ENCODE assay signal across 9 mouse cellular contexts in genomic region chr11:70413961-70414360, GRCm38 (mm10). TPM values are rescaled to one million over a fixed set of nuclear protein-coding genes. Genes with fewer than 3 reads are reported as not detected.
A peak's percentile ranks its signal among the peaks of the same experiment; 100 is the strongest.
DNase-seq lines count a peak whose midpoint lies in the region; ATAC-seq and TF ChIP-seq lines count a peak whose summit lies in the region.
"Had no signal": no experiment of that assay in that cellular context is flagged by ENCODE, and none has a peak within 500 bp of the region (broad histone marks: within the 10 kb centered on the region; RNA-seq: fewer than 3 reads in every experiment).

No protein-coding gene starts in this region.

- H3K4me3 ChIP-seq in neural tube, embryonic 15.5 days (replicated peaks) = no peak overlapping the region
- H3K4me3 ChIP-seq in kidney, postnatal 0 days (replicated peaks; ENCODE audit: low read depth, low read length) = no peak overlapping the region
- no peak overlapping the region for H3K4me3 ChIP-seq in liver, embryonic 13.5 days (replicated peaks)

- 12% methylated on average over 3 of the region's 3 CpGs for WGBS in neural tube, embryonic 15.5 days
- WGBS in kidney, postnatal 0 days = 3% methylated on average over 3 of the region's 3 CpGs
- 7% methylated on average over 3 of the region's 3 CpGs for whole genome bisulfite sequencing in liver, embryonic 13.5 days (ENCODE audit: insufficient replicate concordance)

- H3K4me1 ChIP-seq in neural tube, embryonic 15.5 days = peaks cover 9% of the 10 kb centered on the region
- peaks cover 1% of the 10 kb centered on the region for H3K4me1 ChIP-seq in kidney, postnatal 0 days (replicated peaks; ENCODE audit: insufficient read depth, low read length)
- H3K4me1 ChIP-seq in liver, embryonic 13.5 days (replicated peaks) = peaks cover 17% of the 10 kb centered on the region

- DNase-seq in neural tube, embryonic 10.5 days (ENCODE audit: extremely low spot score, low spot score) = peak; percentile 85
- DNase-seq in adrenal gland, adult 18-20 months (ENCODE audit: low spot score in 2 of 2) = peak; percentile 73
- DNase-seq in embryo, embryonic 11 days = peak; percentile 77
- peak; percentile 86 for DNase-seq in kidney, postnatal 0 days (ENCODE audit: low spot score)
- DNase-seq in liver, embryonic 13.5 days = peak; percentile 69
- DNase-seq in right cerebral cortex, postnatal 10 days (ENCODE audit: low spot score in 2 of 2) = peak; percentile 69 to 82

- no peaks in the 10 kb centered on the region for H3K27me3 ChIP-seq in neural tube, embryonic 15.5 days (replicated peaks)
- no peaks in the 10 kb centered on the region for H3K27me3 ChIP-seq in kidney, postnatal 0 days (ENCODE audit: insufficient read depth, low read length)
- no peaks in the 10 kb centered on the region for H3K27me3 ChIP-seq in liver, embryonic 13.5 days

- no peaks in the 10 kb centered on the region for H3K36me3 ChIP-seq in neural tube, embryonic 15.5 days
- no peaks in the 10 kb centered on the region for H3K36me3 ChIP-seq in kidney, postnatal 0 days (ENCODE audit: insufficient read depth, low read length)
- H3K36me3 ChIP-seq in liver, embryonic 13.5 days = no peaks in the 10 kb centered on the region

- no peak for ATAC-seq in neural tube, embryonic 15.5 days (ENCODE audit: low FRiP score)
- no peak for ATAC-seq in kidney, postnatal 0 days (replicated peaks; ENCODE audit: low FRiP score, low read depth)
- ATAC-seq in liver, embryonic 13.5 days (ENCODE audit: low read depth) = no peak
- no peak for ATAC-seq in megakaryocyte-erythroid progenitor cell, adult 5-6 weeks (replicated peaks; ENCODE audit: low FRiP score, low TSS enrichment, poor library complexity, severe bottlenecking)

- no peak overlapping the region for H3K4me2 ChIP-seq in neural tube, embryonic 15.5 days
- no peak overlapping the region for H3K4me2 ChIP-seq in kidney, postnatal 0 days (ENCODE audit: low read length)
- H3K4me2 ChIP-seq in liver, embryonic 13.5 days = no peak overlapping the region

- H3K9me3 ChIP-seq in neural tube, embryonic 15.5 days (replicated peaks) = no peaks in the 10 kb centered on the region
- H3K9me3 ChIP-seq in kidney, postnatal 0 days (replicated peaks; ENCODE audit: low read length) = no peaks in the 10 kb centered on the region
- no peaks in the 10 kb centered on the region for H3K9me3 ChIP-seq in liver, embryonic 13.5 days (replicated peaks)

- H3K9ac ChIP-seq in neural tube, embryonic 15.5 days (replicated peaks) = no peak overlapping the region
- H3K9ac ChIP-seq in kidney, postnatal 0 days (ENCODE audit: low read depth, low read length) = no peak overlapping the region
- no peak overlapping the region for H3K9ac ChIP-seq in liver, embryonic 13.5 days

- no peak overlapping the region for H3K27ac ChIP-seq in neural tube, embryonic 15.5 days (replicated peaks)
- no peak overlapping the region for H3K27ac ChIP-seq in kidney, postnatal 0 days
- no peak overlapping the region for H3K27ac ChIP-seq in liver, embryonic 13.5 days

- TF ChIP-seq CTCF in kidney, postnatal 0 days (IDR thresholded peaks at IDR 0.05; ENCODE audit: low read depth) = peak; percentile 98

RNA-seq across cellular contexts. Expression of gene Pelp1, which starts 4.1 kb away (rescaled TPM):
- polyA plus RNA-seq in neural tube, embryonic 15.5 days (2015; fragmentation: Nextera tagmentation; extraction: Ambion mirVana) = 29.7 and 33.0 TPM in 2 replicates
- total RNA-seq in adrenal gland, adult 18-20 months (2021) = 10 to 100 TPM; 17.3 to 21.3 TPM
- 18.8 and 20.2 TPM in 2 replicates for polyA plus RNA-seq in kidney, postnatal 0 days (2015; fragmentation: Nextera tagmentation; extraction: Ambion mirVana)
- 19.0 and 21.0 TPM in 2 replicates for polyA plus RNA-seq in liver, embryonic 13.5 days (2015; fragmentation: Nextera tagmentation; extraction: Ambion mirVana)
- total RNA-seq in megakaryocyte-erythroid progenitor cell, adult 5-6 weeks (2014; fragmentation: Nextera tagmentation) = 44.4 and 55.9 TPM in 2 replicates
- 10.0 and 12.9 TPM in 2 replicates for total RNA-seq in megakaryocyte-erythroid progenitor cell, adult 5-6 weeks (2017)

RNA-seq across cellular contexts. Expression of gene Arrb2, which starts 18.5 kb away (rescaled TPM):
- polyA plus RNA-seq in neural tube, embryonic 15.5 days (2015; fragmentation: Nextera tagmentation; extraction: Ambion mirVana) = 53.6 and 59.7 TPM in 2 replicates
- total RNA-seq in adrenal gland, adult 18-20 months (2021) = 10 to 100 TPM; 21.4 to 25.4 TPM
- polyA plus RNA-seq in kidney, postnatal 0 days (2015; fragmentation: Nextera tagmentation; extraction: Ambion mirVana) = 12.0 and 13.5 TPM in 2 replicates
- polyA plus RNA-seq in liver, embryonic 13.5 days (2015; fragmentation: Nextera tagmentation; extraction: Ambion mirVana) = 13.0 and 14.9 TPM in 2 replicates
- total RNA-seq in megakaryocyte-erythroid progenitor cell, adult 5-6 weeks (2014; fragmentation: Nextera tagmentation) = 41.8 and 43.2 TPM in 2 replicates
- total RNA-seq in megakaryocyte-erythroid progenitor cell, adult 5-6 weeks (2017) = 21.7 and 32.6 TPM in 2 replicates

RNA-seq across cellular contexts. Expression of gene Med11, which starts 37.8 kb away (rescaled TPM):
- polyA plus RNA-seq in neural tube, embryonic 15.5 days (2015; fragmentation: Nextera tagmentation; extraction: Ambion mirVana) = 44.4 and 45.0 TPM in 2 replicates
- 10 to 100 TPM; 17.0 to 18.0 TPM for total RNA-seq in adrenal gland, adult 18-20 months (2021)
- 33.5 and 38.3 TPM in 2 replicates for polyA plus RNA-seq in kidney, postnatal 0 days (2015; fragmentation: Nextera tagmentation; extraction: Ambion mirVana)
- polyA plus RNA-seq in liver, embryonic 13.5 days (2015; fragmentation: Nextera tagmentation; extraction: Ambion mirVana) = 17.2 and 19.1 TPM in 2 replicates
- total RNA-seq in megakaryocyte-erythroid progenitor cell, adult 5-6 weeks (2014; fragmentation: Nextera tagmentation) = 25.5 and 34.8 TPM in 2 replicates
- total RNA-seq in megakaryocyte-erythroid progenitor cell, adult 5-6 weeks (2017) = 38.6 and 46.5 TPM in 2 replicates

RNA-seq across cellular contexts. Expression of gene Zmynd15, which starts 45.3 kb away (rescaled TPM):
- polyA plus RNA-seq in neural tube, embryonic 15.5 days (2015; fragmentation: Nextera tagmentation; extraction: Ambion mirVana) = 0.60 and 1.0 TPM in 2 replicates
- 1 to 10 TPM; 2.8 to 2.9 TPM for total RNA-seq in adrenal gland, adult 18-20 months (2021)
- 0.82 and 1.5 TPM in 2 replicates for polyA plus RNA-seq in kidney, postnatal 0 days (2015; fragmentation: Nextera tagmentation; extraction: Ambion mirVana)
- polyA plus RNA-seq in liver, embryonic 13.5 days (2015; fragmentation: Nextera tagmentation; extraction: Ambion mirVana) = 0.07 and 0.17 TPM in 2 replicates
- 0.30 and 0.94 TPM in 2 replicates for total RNA-seq in megakaryocyte-erythroid progenitor cell, adult 5-6 weeks (2014; fragmentation: Nextera tagmentation)
- total RNA-seq in megakaryocyte-erythroid progenitor cell, adult 5-6 weeks (2017) = not detected in 2 replicates

RNA-seq across cellular contexts. Expression of gene Cxcl16, which starts 45.8 kb away (rescaled TPM):
- polyA plus RNA-seq in neural tube, embryonic 15.5 days (2015; fragmentation: Nextera tagmentation; extraction: Ambion mirVana) = 7.4 and 8.5 TPM in 2 replicates
- total RNA-seq in adrenal gland, adult 18-20 months (2021) = 10 to 100 TPM; 11.3 to 18.3 TPM
- polyA plus RNA-seq in kidney, postnatal 0 days (2015; fragmentation: Nextera tagmentation; extraction: Ambion mirVana) = 16.7 and 17.6 TPM in 2 replicates
- polyA plus RNA-seq in liver, embryonic 13.5 days (2015; fragmentation: Nextera tagmentation; extraction: Ambion mirVana) = 0.70 and 1.4 TPM in 2 replicates
- 0.99 TPM in 1 of 2 replicates, not detected in the other for total RNA-seq in megakaryocyte-erythroid progenitor cell, adult 5-6 weeks (2014; fragmentation: Nextera tagmentation)
- total RNA-seq in megakaryocyte-erythroid progenitor cell, adult 5-6 weeks (2017) = 0.08 TPM in 1 of 2 replicates, not detected in the other
- total RNA-seq: hematopoietic stem cell, adult 5-6 weeks had no signal
